Mouse (Mus musculus) heart, adult 18-20 months (tissue): ENCODE data around the gene Slc22a23. TPM values are rescaled to one million over a fixed set of nuclear protein-coding genes. Genes with fewer than 3 reads are reported as not detected.

Experiments used
- DNase-seq, 2 experiments: peaks; one replicate each; pipeline ENCODE4 v3.0.0; 2021 to 2022; ENCODE audit warnings: mixed read lengths in 1 of 2
- total RNA-seq, 2 experiments: library from RNA; stranded (reverse); gene quantifications; 2 replicates each; pipeline ENCODE4 v1.2.3; 2021

Gene Slc22a23
- total RNA-seq, 2 experiments from 2014 or later = 10.3 to 13.7 TPM

DNA sequence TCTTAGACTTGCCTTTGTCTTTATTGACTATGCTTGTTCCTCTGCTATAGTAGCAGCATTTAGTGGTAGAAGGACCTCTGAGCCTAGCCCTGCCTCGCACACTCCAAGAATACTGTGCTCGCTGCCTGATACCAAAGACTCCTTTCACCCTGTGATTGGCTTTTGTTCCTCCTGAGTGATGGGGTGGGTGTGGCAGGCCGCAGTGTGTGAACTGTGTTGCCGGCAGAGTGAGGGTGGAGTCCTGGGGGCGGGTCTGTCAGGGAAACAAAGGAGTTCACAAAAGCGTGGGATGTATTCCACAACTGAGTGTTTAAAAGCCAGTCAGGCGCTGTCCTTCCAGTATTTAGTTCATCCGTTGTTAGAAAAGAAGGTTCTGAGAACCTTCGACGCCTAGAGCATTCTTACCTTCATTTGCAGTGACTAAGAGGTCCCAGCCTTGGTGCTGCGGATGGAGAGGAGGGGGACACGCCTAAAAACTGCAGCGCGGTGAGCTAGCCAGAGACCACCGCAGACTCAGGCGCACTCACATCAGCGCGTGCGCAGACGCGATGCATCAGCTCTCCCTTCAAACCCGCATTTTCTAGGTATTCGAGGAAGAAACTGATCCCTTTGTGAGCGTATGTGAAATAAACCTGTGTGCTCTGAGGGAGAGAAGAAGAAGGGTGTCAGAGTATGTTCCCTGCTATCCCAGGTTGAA is 213.8 kb downstream of the Slc22a23 start:
- peak; percentile 50 to 56 for DNase-seq

DNA sequence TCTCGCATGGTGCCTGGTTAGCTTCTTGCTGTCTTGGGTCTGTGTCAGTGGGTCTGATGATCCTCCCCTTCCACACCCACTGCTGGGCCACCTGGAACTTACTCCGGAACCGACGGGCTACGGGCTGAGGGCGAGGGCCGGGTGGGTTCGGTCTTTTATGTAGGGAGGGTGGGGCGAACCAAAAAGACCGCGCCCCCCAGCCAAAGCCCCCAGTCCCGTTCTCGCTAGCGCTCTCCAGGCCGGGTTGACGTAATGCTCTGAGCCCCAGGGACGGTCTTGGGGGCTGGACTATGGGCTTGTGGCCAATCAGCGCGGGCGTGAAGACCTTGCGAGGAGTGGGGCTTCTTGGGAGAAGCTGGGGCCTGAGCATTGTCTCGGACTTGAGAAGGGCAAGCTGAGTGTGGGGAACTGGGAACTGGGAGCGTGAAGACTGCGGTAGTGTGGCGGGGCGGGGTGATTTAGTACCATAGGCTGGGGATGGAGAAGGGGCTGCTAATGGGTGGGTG is 214.7 kb downstream of the Slc22a23 start, which contains the start of gene Tubb2b:
TSS of gene Tubb2b (minus strand) at position 241 of the 506 bp plus-strand sequence.
- DNase-seq = peak; percentile 59 to 66

DNA sequence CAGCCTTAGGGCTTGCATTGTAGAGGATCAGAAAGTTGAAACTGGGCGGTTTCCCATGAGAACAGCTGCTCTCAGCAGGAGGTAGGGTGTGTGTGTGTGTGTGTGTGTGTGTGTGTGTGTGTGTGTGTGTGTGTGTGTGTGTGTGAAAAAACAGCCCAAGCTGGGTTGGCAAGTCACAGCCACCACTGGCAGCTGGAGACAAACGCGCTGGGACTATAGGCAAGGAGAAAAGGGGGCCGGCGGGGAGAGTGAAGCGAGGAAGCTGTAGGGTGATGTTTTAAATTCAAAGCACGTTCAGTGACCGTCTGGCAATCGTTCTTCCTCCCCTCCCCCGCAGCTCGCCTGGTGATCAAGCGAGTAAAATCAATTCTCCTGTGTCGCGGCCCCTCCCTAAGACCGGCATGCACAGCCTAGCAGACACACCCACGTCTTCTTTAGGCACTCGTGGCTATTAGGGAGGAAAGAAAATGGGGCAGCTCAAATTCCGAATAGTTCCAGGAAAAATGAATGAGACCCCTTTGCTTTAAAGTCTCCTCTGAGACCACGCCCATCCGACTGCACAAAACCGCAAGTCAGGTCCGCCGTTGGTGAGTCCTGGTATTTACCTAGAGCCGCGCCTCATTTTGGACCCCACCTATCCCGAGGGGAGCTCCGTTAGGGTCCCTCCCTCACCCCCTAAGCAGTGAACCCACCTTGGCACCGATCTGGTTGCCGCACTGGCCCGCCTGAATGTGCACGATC is 215.3 kb downstream of the Slc22a23 start:
- peak; percentile 46 to 60 for DNase-seq

Other genes with a start within 250 kb of the Slc22a23 start
- gene Tubb2b, start 214.7 kb downstream of the Slc22a23 start, total RNA-seq = 1 to 10 TPM; 4.8 to 8.6 TPM
- gene Psmg4, start 182.2 kb downstream of the Slc22a23 start, total RNA-seq = 10 to 100 TPM; 25.0 to 32.9 TPM